Mouse (Mus musculus) heart, embryonic 10.5 days (tissue): ENCODE measurements around the gene Gnat1. TPM values are rescaled to one million over a fixed set of nuclear protein-coding genes. Genes with fewer than 3 reads are reported as not detected.
A peak's percentile ranks its signal among the peaks of the same experiment; 100 is the strongest.

Source experiments
- DNase-seq: peaks from one replicate; pipeline ENCODE4 v3.0.0-alpha.2; 2017; ENCODE audit warnings: low spot score
- H3K27ac ChIP-seq: fragments of 300-500 bp; sonication (generic); 2 replicates; pipeline ENCODE4 v1.5.1; 2016; ENCODE audit warnings: mild to moderate bottlenecking
- H3K27me3 ChIP-seq: fragments of 300-500 bp; sonication (generic); 2 replicates; pipeline ENCODE4 v1.6.1; 2016; ENCODE audit warnings: mild to moderate bottlenecking; ENCODE audit not compliant: poor library complexity, insufficient read depth, severe bottlenecking
- H3K36me3 ChIP-seq: fragments of 300-500 bp; sonication (generic); 2 replicates; pipeline ENCODE4 v1.6.1; 2016; ENCODE audit warnings: mild to moderate bottlenecking, moderate library complexity
- H3K4me1 ChIP-seq: fragments of 300-500 bp; sonication (generic); 2 replicates; pipeline ENCODE4 v1.6.1; 2016; ENCODE audit warnings: mild to moderate bottlenecking
- H3K4me3 ChIP-seq: fragments of 300-500 bp; sonication (generic); 2 replicates; pipeline ENCODE4 v1.5.1; 2016; ENCODE audit warnings: mild to moderate bottlenecking, moderate library complexity
- H3K9me3 ChIP-seq: fragments of 300-500 bp; sonication (generic); 2 replicates; pipeline ENCODE4 v1.6.1; 2016; ENCODE audit warnings: mild to moderate bottlenecking, moderate library complexity
- WGBS: fragments of 180-500 bp; shearing (Covaris S2); methylation state at CpG from one replicate; pipeline ENCODE4 v1.1.7; 2016; 5-methylcytosine and 5-hydroxymethylcytosine counted together
- polyA plus RNA-seq: library from polyadenylated mRNA; unstranded; fragments of >200 nt; fragmentation: Nextera tagmentation; extraction: Ambion mirVana; gene quantifications from 2 replicates; pipeline ENCODE4 v1.2.1, GENCODE M21; 2016

The Gnat1 gene
- polyA plus RNA-seq, 1 experiment from 2014 or later = 3.2 TPM

DNA sequence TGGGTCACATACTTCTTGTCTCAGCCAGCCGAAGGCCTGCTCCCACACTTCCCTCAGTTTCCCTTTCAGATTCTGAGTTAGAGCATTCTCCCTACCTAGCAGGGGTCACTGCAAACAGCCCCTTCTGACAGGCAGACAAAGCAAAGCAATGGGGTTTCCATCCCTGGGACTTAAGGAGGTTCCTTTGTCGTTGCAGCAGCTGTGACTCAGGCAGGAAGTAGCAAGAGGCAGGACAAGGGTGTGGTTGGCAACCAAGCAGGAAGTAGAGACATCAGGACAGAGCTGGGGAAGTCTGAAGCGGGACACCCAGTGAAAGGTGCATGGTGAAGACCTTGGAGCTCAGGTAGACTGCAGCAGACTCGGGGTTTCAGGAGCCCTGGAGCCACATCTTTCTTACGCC is 55.0 kb downstream of the Gnat1 start:
- Histone ChIP-seq H3K27me3 (no peaks in the 10 kb centered on the region), H3K27ac (peak overlapping the region; percentile 56), H3K4me1 (peaks cover 72% of the 10 kb centered on the region), H3K36me3 (peaks cover 67% of the 10 kb centered on the region), H3K4me3 (no peak overlapping the region), H3K9me3 (no peaks in the 10 kb centered on the region)
- WGBS = 65% methylated on average over 5 of the region's 5 CpGs
- DNase-seq = no peak

Other genes starting within 250 kb of the Gnat1 start
- 42.7 and 46.8 TPM in 2 replicates for gene Tmem115, start 145.8 kb downstream of the Gnat1 start, polyA plus RNA-seq
- gene Cyb561d2, start 137.5 kb downstream of the Gnat1 start, polyA plus RNA-seq = 24.1 and 24.5 TPM in 2 replicates
- gene Nprl2, start 137.5 kb downstream of the Gnat1 start, polyA plus RNA-seq = 28.3 and 33.1 TPM in 2 replicates
- 0.17 TPM in 1 of 2 replicates, not detected in the other for gene Zmynd10, start 132.4 kb downstream of the Gnat1 start, polyA plus RNA-seq
- 50.5 and 51.7 TPM in 2 replicates for gene Rassf1, start 128.2 kb downstream of the Gnat1 start, polyA plus RNA-seq
- gene Tusc2, start 116.5 kb downstream of the Gnat1 start, polyA plus RNA-seq = 64.7 and 70.0 TPM in 2 replicates
- gene Hyal2, start 111.8 kb downstream of the Gnat1 start, polyA plus RNA-seq = 116 and 128 TPM in 2 replicates
- gene Hyal1, start 102.8 kb downstream of the Gnat1 start, polyA plus RNA-seq = 4.9 and 6.8 TPM in 2 replicates
- gene Naa80, start 100.8 kb downstream of the Gnat1 start, polyA plus RNA-seq = 14.8 and 15.3 TPM in 2 replicates
- gene Hyal3, start 98.9 kb downstream of the Gnat1 start, polyA plus RNA-seq = 0.36 and 0.70 TPM in 2 replicates
- 58.0 and 62.8 TPM in 2 replicates for gene Ifrd2, start 92.1 kb downstream of the Gnat1 start, polyA plus RNA-seq
- 4.9 and 8.2 TPM in 2 replicates for gene Sema3b, start 70.5 kb downstream of the Gnat1 start, polyA plus RNA-seq
- gene Gnai2, start 44.3 kb downstream of the Gnat1 start, polyA plus RNA-seq = 359 and 404 TPM in 2 replicates
- gene Slc38a3, start 10.2 kb downstream of the Gnat1 start, polyA plus RNA-seq = 4.2 and 4.5 TPM in 2 replicates
- 4.7 and 13.2 TPM in 2 replicates for gene Sema3f, start 30.8 kb upstream of the Gnat1 start, polyA plus RNA-seq
- gene Rbm5, start 91.3 kb upstream of the Gnat1 start, polyA plus RNA-seq = 131 and 159 TPM in 2 replicates
- gene Rbm6, start 193.5 kb upstream of the Gnat1 start, polyA plus RNA-seq = 59.6 and 67.1 TPM in 2 replicates
- gene Mon1a, start 208.4 kb upstream of the Gnat1 start, polyA plus RNA-seq = 10.7 and 10.8 TPM in 2 replicates
- 3.8 and 4.1 TPM in 2 replicates for gene Mst1r, start 227.2 kb upstream of the Gnat1 start, polyA plus RNA-seq
- gene Actl11, start 248.8 kb upstream of the Gnat1 start, polyA plus RNA-seq = not detected in 2 replicates